Mouse (Mus musculus): ENCODE data around the gene Col4a2.

DNA sequence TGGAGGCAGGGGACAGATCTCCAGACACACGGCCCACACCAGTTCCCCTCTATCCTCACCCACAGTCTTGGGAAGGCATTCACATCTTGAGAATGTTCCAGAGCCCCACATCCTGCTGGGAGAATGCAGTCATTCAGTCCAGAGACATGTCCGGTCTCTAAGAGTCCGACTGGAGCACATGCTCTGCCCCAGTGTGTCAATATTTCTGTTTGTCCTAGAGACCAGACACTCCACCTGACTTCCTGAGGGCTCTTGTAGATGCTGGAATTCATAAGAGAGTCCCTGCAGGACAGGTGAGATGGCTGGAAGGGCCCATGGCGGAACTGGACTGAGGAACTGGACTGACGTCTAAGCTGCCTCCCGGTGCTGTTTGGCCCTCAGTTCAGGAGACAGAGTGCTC lies 38.8 kb downstream of the Col4a2 start:
- TF ChIP-seq CTCF (IDR thresholded peaks at IDR 0.05; ENCODE audit: low read depth) (no peak), EP300 (optimal IDR thresholded peaks at IDR 0.05) (no peak)
